Mouse (Mus musculus): ENCODE measurements around the gene Tubgcp4. TPM values are rescaled to one million over a fixed set of nuclear protein-coding genes. Genes with fewer than 3 reads are reported as not detected.

Gene Tubgcp4
- polyA plus RNA-seq, 1 experiment from 2014 or later = 67.8 TPM

DNA sequence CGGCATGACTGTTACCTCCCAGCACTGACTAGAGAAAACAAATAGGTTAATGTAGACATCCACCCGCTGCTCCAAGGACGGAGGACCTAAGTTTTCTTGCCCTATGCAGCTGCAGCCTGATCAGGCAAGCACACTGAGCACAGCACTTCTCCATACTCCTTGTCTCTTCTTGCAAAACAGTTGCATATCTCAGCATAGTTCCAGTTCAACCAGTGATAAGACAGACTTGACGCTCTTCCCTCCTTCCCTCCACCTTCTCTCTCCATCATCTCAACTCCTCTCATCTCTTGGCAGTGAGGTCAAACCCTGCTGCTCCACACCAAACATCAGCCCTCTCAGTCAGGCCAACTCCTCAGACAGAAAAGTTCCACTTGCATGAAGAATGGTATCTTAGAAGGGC lies 57.7 kb downstream of the Tubgcp4 start:
- no peak for ATAC-seq (ENCODE audit: low FRiP score)
- H3K4me2 ChIP-seq = no peak overlapping the region
- H3K4me1 ChIP-seq (ENCODE audit: control insufficient read depth, insufficient read depth, low read length) = no peaks in the 10 kb centered on the region
- H3K4me3 ChIP-seq (ENCODE audit: low read depth, low read length) = no peak overlapping the region
- no peak for DNase-seq (ENCODE audit: low spot score, missing footprints)
- no peaks in the 10 kb centered on the region for H3K9me3 ChIP-seq (ENCODE audit: control insufficient read depth, low read length)
- H3K27ac ChIP-seq (ENCODE audit: low read depth, low read length) = no peak overlapping the region
- no peaks in the 10 kb centered on the region for H3K27me3 ChIP-seq (ENCODE audit: control insufficient read depth, insufficient read depth, low read length)
- H3K36me3 ChIP-seq (ENCODE audit: control insufficient read depth, insufficient read depth, low read length) = peaks cover 25% of the 10 kb centered on the region
- 74% methylated on average over 4 of the region's 4 CpGs for WGBS
- no peak overlapping the region for H3K9ac ChIP-seq (ENCODE audit: low read length)

DNA sequence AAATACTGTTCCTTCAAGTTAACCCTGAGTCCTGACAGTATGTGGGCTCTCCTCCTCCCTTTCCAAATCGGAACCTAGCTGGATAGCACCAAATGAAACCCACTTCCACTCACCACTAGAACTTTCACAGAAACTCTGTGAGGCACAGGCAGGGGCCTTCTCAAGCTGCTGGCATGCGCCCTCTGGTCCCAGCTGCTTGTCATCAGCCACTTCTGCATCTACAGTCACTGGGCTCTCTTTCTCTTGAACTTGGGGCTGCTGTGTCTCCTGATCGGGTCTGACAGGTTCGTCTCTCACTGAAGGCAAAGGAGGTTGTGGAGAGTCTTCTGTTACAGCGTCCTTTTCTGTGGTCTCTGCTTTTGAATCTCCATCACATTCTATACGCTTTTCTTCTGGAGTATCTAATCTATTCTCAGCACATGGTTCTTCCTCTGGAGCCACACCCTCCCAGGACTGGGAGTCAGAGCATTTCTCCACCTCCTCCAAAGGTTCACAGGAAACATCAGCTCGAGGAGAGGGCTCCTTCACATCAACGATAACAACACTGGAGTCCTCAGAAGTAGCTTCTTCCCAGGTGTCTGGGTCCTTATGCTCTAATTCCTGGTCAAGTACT lies 65.1 kb downstream of the Tubgcp4 start:
- Histone ChIP-seq H3K36me3 (ENCODE audit: control insufficient read depth, insufficient read depth, low read length) (peaks cover 27% of the 10 kb centered on the region; the same call in 1 of the 2 replicates), H3K4me1 (ENCODE audit: control insufficient read depth, insufficient read depth, low read length) (no peaks in the 10 kb centered on the region), H3K4me2 (no peak overlapping the region), H3K9me3 (ENCODE audit: control insufficient read depth, low read length) (no peaks in the 10 kb centered on the region), H3K27ac (ENCODE audit: low read depth, low read length) (no peak overlapping the region), H3K4me3 (ENCODE audit: low read depth, low read length) (no peak overlapping the region), H3K9ac (ENCODE audit: low read length) (no peak overlapping the region), H3K27me3 (ENCODE audit: control insufficient read depth, insufficient read depth, low read length) (no peaks in the 10 kb centered on the region)
- DNase-seq (ENCODE audit: low spot score, missing footprints) (no peak), ATAC-seq (ENCODE audit: low FRiP score) (no peak)
- WGBS = 86% methylated on average over 8 of the region's 8 CpGs

DNA sequence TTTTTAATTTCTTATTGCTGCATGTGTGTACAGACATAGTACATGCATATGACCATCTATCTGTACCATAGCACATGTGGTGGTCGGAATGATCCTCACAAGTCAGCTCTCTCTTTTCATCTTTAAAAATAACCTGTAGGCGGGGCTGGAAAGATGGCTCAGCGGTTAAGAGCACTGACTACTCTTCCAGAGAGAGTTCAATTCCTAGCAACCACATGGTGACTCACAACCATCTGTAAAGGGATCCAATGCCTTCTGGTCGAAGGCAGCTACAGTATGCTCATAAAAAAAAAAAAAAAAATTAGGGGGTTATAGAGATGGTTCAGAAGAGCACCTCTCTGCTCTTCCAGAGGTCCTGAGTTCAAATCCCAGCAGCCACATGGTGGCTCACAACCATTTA lies 69.0 kb downstream of the Tubgcp4 start:
- H3K27me3 ChIP-seq (ENCODE audit: control insufficient read depth, insufficient read depth, low read length) = no peaks in the 10 kb centered on the region
- no peak for ATAC-seq (ENCODE audit: low FRiP score)
- H3K4me1 ChIP-seq (ENCODE audit: control insufficient read depth, insufficient read depth, low read length) = no peaks in the 10 kb centered on the region
- H3K27ac ChIP-seq (ENCODE audit: low read depth, low read length) = no peak overlapping the region
- no peaks in the 10 kb centered on the region for H3K9me3 ChIP-seq (ENCODE audit: control insufficient read depth, low read length)
- no peak overlapping the region for H3K4me2 ChIP-seq
- H3K9ac ChIP-seq (ENCODE audit: low read length) = no peak overlapping the region
- 88% methylated on average over 4 of the region's 4 CpGs for WGBS
- H3K4me3 ChIP-seq (ENCODE audit: low read depth, low read length) = no peak overlapping the region
- H3K36me3 ChIP-seq (ENCODE audit: control insufficient read depth, insufficient read depth, low read length) = peaks cover 27% of the 10 kb centered on the region; the same call in 1 of the 2 replicates
- no peak for DNase-seq (ENCODE audit: low spot score, missing footprints)

DNA sequence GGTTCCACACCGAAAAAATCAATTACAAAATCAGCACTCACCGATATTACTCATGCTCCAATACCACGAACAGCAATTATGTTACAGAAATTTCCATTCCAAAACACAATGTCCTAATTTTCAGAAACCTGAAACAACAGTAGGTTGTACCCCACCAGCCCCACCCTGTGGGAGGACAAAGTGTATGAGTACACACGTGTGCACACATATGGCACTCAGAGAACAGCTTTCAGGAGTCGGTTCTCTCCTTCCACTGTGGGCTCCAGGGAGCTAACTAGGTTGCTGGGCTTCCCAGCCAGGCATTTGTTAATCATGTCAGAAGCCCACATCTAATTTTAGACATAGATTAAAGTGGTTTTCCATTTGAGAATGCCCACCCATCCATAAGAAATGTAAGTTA lies 73.6 kb downstream of the Tubgcp4 start:
- Histone ChIP-seq H3K4me1 (ENCODE audit: control insufficient read depth, insufficient read depth, low read length) (no peaks in the 10 kb centered on the region), H3K9ac (ENCODE audit: low read length) (no peak overlapping the region), H3K27ac (ENCODE audit: low read depth, low read length) (no peak overlapping the region), H3K4me3 (ENCODE audit: low read depth, low read length) (no peak overlapping the region), H3K9me3 (ENCODE audit: control insufficient read depth, low read length) (no peaks in the 10 kb centered on the region), H3K27me3 (ENCODE audit: control insufficient read depth, insufficient read depth, low read length) (no peaks in the 10 kb centered on the region), H3K36me3 (ENCODE audit: control insufficient read depth, insufficient read depth, low read length) (peaks cover 30% of the 10 kb centered on the region; the same call in 1 of the 2 replicates), H3K4me2 (no peak overlapping the region)
- WGBS = 93% methylated on average over 5 of the region's 5 CpGs
- no peak for DNase-seq (ENCODE audit: low spot score, missing footprints)
- no peak for ATAC-seq (ENCODE audit: low FRiP score)

Other genes starting within 250 kb of the Tubgcp4 start
- gene Ubr1, start 199.9 kb upstream of the Tubgcp4 start, polyA plus RNA-seq (2014; fragmentation: Nextera tagmentation; extraction: Ambion mirVana) = 21.0 and 21.7 TPM in 2 replicates
- gene Tmem62, start 193.6 kb upstream of the Tubgcp4 start, polyA plus RNA-seq (2014; fragmentation: Nextera tagmentation; extraction: Ambion mirVana) = 6.2 and 7.0 TPM in 2 replicates
- 51.6 and 52.7 TPM in 2 replicates for gene Ccndbp1, start 162.3 kb upstream of the Tubgcp4 start, polyA plus RNA-seq (2014; fragmentation: Nextera tagmentation; extraction: Ambion mirVana)
- 5.5 and 7.0 TPM in 2 replicates for gene Epb42, start 133.6 kb upstream of the Tubgcp4 start, polyA plus RNA-seq (2014; fragmentation: Nextera tagmentation; extraction: Ambion mirVana)
- not detected in 2 replicates for gene Tgm5, start 84.8 kb upstream of the Tubgcp4 start, polyA plus RNA-seq (2014; fragmentation: Nextera tagmentation; extraction: Ambion mirVana)
- not detected in 2 replicates for gene Tgm7, start 60.9 kb upstream of the Tubgcp4 start, polyA plus RNA-seq (2014; fragmentation: Nextera tagmentation; extraction: Ambion mirVana)
- 35.4 and 35.7 TPM in 2 replicates for gene Adal, start 30.2 kb upstream of the Tubgcp4 start, polyA plus RNA-seq (2014; fragmentation: Nextera tagmentation; extraction: Ambion mirVana)
- 20.6 and 21.0 TPM in 2 replicates for gene Lcmt2, start 30.0 kb upstream of the Tubgcp4 start, polyA plus RNA-seq (2014; fragmentation: Nextera tagmentation; extraction: Ambion mirVana)
- gene Zscan29, start 471 bp downstream of the Tubgcp4 start, polyA plus RNA-seq (2014; fragmentation: Nextera tagmentation; extraction: Ambion mirVana) = 13.8 and 16.3 TPM in 2 replicates
- gene Trp53bp1, start 100.8 kb downstream of the Tubgcp4 start, polyA plus RNA-seq (2014; fragmentation: Nextera tagmentation; extraction: Ambion mirVana) = 132 and 138 TPM in 2 replicates
- gene Map1a, start 118.9 kb downstream of the Tubgcp4 start, polyA plus RNA-seq (2014; fragmentation: Nextera tagmentation; extraction: Ambion mirVana) = 11.2 and 14.3 TPM in 2 replicates
- 10.3 and 11.2 TPM in 2 replicates for gene Ppip5k1, start 184.7 kb downstream of the Tubgcp4 start, polyA plus RNA-seq (2014; fragmentation: Nextera tagmentation; extraction: Ambion mirVana)
- gene Ckmt1, start 187.1 kb downstream of the Tubgcp4 start, polyA plus RNA-seq (2014; fragmentation: Nextera tagmentation; extraction: Ambion mirVana) = 3.8 and 4.1 TPM in 2 replicates
- gene Strc, start 216.5 kb downstream of the Tubgcp4 start, polyA plus RNA-seq (2014; fragmentation: Nextera tagmentation; extraction: Ambion mirVana) = not detected in 2 replicates
- 505 and 510 TPM in 2 replicates for gene Pdia3, start 243.1 kb downstream of the Tubgcp4 start, polyA plus RNA-seq (2014; fragmentation: Nextera tagmentation; extraction: Ambion mirVana)
- gene Catsper2, start 243.1 kb downstream of the Tubgcp4 start, polyA plus RNA-seq (2014; fragmentation: Nextera tagmentation; extraction: Ambion mirVana) = 1.6 and 2.0 TPM in 2 replicates